Mouse (Mus musculus) retina, postnatal 7 days (tissue): ENCODE results near the gene Gm49333.

Experiments
- DNase-seq: peaks from one replicate; pipeline ENCODE4 v3.0.0-alpha.2; 2012; ENCODE audit warnings: low read depth, low spot score

Gene Gm49333

DNA sequence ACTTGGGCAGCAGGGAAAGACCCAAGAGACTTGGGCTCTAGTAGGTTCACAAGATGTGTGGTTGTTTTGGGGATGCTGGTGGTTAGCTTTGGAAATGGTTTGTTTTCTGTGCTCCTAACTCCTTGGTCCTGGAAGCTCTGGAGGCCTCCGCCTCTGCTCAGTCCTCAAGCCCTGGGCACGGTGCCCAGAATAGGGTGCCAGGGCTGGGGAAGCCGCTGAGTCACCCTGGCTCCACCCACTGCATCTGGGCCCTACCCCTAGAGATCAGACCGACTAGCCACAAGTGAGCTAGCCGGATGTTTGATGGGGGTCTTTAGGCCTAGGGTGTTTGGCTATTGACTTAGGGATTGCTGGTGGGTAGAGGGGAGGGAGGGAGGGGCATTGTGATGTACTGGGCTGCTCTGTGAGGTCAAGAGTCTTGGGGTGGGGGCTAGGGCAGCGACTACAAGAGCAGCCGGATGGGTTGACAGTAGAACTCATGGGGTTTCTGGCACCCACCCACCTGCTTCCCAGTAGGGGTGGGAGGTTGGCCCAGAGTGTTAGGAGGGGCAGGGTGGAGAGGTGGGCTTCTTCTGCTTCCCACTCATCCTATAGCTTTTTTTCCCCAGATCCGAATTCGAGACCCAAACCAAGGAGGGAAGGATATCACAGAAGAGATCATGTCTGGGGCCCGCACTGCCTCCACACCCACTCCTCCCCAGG lies 66.7 kb downstream of the Gm49333 start:
- no peak for DNase-seq

DNA sequence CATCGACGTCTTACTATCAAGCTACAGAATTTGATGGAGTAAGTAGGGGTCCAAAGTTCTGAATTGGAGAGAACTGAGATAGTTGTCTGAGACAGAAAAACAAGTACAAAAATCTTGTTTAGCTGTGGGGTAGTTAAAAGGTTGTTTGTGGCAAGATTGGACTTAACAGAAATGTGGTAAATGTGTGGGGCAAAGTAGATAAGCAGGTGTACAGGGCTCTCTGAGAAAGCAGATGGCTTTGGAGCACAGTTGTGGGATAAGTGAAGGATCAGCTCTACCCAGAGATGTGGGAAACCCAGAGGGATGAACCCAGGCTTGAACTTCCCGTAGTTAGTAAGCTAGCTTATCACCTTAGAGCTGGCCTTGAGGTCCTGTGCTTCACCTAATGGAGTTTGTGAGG lies 79.4 kb downstream of the Gm49333 start:
- no peak for DNase-seq

GRCm38 (mm10) chr16:20691617-20692016 lies 80.2 kb downstream of the Gm49333 start:
- DNase-seq, result no peak

GRCm38 (mm10) chr16:20692241-20692965 lies 81.0 kb downstream of the Gm49333 start:
- no peak for DNase-seq

DNA sequence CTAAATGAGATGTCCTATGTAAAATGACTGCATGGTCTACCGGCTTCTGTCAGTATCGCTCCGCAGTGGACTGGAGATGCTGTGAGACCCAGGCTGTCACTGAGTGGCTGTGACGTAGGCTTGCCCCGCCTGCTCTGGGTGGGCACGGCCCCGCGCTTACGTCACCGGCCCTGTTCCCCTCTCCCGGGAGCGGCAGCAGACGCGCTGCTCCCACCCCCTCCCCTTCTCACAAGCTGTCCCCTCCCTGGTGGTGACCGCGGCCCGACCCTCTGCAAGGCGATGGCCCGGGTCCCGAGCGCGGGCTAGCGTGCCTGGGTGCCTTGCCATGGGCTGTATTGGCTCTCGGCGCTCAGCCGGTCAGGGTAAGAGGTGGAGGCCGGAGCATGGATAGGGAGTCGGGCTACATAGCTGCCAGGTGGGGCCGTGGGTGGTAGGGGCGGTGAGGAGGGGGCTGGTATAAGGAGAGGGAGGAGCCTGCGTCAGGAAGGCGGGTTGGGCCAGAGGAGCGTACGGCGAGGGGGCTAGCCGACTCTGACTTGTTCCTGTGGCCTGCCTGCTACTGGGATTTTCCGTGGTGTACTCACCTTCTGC lies 81.8 kb downstream of the Gm49333 start, which contains the start of gene Fam131a:
TSS of gene Fam131a (plus strand) at position 131 of the 591 bp plus-strand sequence.
- DNase-seq, result peak; percentile 73

DNA sequence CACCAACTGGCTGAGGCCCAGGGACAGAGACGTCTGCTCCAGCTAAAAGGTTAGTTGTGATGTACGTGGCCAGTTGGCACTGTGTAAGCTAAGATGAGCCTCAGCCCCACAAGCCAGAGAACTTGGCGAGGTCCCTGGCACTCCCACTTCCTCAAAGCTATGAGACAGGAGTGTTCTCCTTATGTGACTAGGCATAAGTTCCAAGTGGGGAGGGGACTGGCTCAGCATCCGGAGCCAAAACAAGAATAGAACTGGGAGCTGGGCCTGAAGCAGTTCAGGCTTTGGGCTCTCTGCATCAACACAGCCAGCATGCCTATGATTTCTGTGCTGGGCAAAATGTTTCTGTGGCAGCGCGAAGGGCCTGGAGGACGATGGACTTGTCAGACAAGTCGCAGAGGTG lies 83.4 kb downstream of the Gm49333 start:
- no peak for DNase-seq
